Mouse (Mus musculus): ENCODE data around the gene Plpp1. TPM values are rescaled to one million over a fixed set of nuclear protein-coding genes. Genes with fewer than 3 reads are reported as not detected.

Plpp1 gene
- total RNA-seq, 2 experiments from 2014 or later: 28.5 to 30.7 TPM

DNA sequence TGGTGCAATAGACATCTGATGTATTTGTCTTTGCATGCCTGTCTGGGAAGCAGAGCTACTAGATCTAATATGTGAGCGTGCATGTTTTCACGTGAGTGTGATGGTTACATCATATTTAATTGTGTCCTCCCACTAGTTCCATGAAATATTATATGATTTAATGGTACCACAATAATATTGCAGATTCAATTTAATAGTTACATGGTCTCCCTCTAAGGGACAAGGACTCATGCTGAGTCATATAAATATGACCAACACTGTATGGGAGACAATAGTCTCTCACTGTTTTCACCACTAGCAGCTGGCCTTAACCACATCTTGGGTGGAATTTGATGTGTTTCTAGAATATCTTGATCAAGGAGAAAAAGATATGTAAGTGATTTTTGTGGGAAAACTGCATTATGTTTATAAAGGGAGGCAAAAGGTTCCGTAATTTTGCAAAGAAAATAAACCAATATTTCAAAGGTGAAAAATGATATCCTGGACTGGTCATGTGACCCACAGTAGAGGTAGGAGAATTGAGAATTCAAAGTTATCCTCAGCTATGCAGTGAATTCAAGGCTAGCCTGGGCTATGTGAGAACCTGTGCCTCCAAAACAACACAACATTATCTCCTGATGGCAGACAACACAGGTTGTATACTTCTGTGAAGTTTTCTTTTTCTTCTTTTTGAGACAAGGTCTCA, 26.5 kb upstream of the Plpp1 start:
- no peak for DNase-seq

DNA sequence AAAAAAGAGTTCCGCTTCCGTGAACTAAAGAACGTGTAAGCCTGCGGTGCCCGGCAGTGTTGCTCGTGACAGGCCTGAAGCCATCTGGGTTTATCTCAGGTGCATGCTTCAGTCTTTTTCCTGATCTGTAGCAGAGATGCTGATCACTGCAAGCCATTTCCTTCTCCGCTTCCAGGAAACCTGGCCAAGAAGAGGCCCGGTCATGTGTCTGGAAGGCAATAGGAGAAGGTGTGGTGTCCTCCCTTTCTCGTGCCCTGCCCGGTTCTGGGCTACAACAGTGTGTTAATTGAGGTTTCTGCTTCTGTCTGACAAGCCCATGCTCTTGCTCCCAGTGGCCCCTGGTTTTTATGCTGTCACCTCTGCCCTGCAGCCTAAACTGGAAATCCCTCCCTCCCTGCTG, 24.7 kb upstream of the Plpp1 start:
- no peak for DNase-seq

DNA sequence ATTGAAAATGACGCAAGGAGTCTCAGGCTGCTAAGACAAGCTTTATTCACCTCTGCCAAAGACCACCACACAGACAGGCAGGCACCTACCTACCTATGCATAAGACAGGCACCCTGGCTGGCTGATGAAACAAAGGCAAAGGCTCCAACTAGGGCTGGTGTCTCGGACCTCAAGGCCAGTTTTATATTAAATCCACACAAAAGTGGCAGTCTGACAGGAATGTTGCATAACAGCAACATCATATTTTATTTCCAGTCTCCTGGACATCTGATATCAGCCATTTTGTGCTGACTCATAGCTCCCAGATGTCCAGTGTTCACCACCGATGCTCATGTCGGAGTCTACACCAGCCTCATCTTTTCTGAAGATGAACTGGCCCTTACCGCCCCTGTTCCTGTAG, 22.2 kb upstream of the Plpp1 start:
- no peak for DNase-seq

DNA sequence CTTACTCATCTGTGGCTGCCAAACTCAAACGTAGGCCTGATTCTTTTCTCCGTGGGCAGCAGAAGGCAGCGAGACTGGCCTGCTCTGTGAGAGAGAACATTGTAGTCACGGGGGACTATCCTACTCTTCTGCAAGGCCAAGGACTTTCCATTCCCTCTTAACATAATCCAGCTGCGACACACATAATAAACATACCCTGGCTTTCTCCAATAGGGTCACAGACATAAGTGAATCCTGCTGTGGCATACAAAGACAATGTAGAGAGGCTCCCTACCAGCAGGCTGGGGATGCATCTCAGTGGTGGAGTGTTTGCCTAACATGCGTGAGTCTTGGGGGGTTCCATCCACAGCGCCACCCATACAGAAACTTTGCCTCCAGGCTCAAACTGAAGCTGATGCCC, 15.3 kb upstream of the Plpp1 start:
- no peak for DNase-seq

DNA sequence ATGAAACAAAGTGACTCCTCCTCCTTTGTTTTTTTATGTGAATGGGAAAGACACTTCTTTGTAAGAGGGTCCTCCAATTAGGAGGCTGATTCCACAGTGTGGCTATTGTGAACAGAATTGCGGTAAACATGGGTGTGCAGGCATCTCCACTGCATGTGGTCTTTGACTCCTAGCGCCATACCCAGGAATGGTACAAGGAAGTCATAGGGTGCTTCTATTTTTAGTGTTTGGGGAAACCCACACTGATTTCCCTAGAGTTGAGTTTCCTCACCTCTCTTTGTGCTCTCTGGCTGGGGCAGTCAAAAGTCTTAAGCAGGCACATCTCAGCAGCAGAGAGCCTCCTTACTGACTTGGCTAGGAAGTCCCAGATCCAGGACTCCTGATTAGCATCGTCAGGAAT, 14.4 kb upstream of the Plpp1 start:
- no peak for DNase-seq

DNA sequence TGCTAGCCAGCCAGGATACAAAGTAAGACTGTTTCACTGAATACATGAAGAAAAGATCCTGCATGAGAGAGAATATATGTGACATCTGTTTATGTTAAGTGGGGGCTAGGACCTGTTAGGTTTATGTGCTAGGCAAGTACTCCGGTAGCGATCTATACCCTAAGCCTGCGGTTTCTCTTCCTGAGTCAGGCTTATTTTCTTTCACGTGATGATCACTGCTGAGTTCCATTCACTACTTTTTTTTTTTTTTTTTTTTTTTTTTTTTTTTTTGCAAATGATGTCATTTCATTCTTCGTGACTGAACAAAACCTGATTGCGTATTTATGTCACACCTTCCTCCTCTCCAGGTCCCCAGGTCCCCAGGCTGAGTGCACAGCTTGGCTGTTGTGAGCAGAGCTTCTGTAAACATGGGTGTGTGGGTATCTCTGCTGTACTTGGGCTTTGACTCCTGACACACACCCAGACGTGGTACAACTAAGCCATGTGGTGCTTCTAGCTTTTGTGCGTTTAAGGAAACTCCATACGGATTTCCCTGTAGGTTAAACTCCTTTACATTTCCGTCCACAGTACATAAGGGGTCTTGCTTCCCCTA, 13.6 kb upstream of the Plpp1 start:
- DNase-seq: no peak

DNA sequence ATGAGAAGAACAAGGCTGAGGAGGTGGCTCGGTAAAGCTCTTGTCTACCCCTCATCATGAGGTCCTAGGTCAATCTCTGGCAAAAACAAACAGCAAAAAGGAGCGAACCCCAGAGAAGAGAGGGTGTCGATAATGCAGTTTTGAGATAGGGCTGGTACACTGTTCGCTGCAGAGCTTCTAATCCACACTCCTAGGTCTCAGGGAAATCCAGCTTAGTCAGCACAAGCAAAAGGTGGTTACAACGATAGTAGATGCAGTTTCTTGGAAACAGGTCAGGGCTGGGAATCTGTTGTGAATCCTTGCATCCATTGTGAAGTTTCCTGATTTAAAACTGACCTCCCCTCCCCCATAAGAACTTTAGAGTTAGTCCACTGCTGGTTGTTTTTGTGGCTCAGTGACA, 9.8 kb upstream of the Plpp1 start:
- DNase-seq: no peak

DNA sequence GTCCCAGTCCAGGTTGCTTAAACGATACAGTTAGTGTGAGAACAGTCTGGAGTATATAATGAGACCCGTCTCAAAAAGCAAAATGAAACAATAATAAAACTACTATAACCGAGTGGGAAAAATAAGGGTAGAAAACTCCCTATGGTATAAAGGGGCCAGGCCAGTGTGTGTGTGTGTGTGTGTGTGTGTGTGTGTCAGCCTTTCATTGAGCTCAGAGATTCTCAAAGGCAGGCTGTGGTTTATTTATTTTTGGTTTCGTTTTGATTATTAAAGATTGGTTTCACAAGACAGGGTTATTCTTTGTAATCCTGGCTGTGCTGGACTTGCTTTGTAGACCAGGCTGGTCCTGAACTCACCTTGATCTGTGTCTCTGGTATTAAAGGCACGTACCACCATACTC, 8.7 kb upstream of the Plpp1 start:
- no peak for DNase-seq

DNA sequence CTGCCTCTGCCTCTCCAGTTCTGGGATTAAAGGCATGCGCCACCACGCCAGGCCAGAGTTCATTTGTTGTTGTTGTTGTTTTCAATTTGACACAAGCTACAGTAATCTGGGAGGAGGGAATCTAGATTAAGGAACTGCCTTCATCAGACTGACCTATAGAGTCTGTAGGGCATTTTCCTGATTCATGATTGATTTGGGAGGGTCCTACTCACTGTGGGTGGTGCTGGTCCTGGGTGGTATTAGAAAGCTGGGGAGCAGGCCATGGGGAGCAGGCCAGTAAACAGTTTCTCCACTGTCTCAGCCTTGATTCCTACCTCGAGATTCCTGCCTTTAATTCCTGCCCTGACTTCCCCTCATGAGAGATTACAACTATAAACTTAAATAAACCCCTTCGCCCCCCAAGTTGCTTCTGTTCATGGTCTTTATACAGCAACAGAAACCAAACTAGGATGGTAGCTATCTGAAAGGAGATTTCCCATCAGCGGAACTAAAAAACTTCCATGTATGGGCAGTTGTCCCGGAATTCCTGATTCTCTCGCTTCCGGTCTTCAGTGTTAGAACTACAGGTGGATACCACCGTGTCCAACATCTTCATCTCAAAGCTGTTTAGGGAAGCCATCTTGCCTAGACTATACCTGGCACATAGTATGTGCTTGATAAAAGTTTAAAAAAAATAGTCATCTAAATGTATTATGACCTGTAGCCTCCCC, 2.2 kb upstream of the Plpp1 start:
- no peak for DNase-seq

DNA sequence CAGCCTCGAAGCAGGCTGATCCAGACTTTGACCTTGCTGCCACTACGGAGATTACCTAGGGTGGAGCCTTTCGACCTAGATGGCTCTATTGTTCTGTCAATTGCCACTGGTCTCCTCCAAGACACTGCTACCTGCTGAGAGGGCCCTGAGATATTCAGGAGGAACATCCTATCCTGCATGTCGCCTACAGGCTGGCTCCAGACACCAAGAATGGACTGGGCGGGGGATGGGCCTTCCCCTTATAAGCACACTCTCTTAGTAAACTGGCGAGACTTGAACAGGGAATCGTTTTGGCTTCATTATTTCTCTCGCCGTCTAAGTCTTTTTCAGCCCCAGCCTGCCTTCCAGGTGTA, 1.7 kb upstream of the Plpp1 start:
- no peak for DNase-seq

DNA sequence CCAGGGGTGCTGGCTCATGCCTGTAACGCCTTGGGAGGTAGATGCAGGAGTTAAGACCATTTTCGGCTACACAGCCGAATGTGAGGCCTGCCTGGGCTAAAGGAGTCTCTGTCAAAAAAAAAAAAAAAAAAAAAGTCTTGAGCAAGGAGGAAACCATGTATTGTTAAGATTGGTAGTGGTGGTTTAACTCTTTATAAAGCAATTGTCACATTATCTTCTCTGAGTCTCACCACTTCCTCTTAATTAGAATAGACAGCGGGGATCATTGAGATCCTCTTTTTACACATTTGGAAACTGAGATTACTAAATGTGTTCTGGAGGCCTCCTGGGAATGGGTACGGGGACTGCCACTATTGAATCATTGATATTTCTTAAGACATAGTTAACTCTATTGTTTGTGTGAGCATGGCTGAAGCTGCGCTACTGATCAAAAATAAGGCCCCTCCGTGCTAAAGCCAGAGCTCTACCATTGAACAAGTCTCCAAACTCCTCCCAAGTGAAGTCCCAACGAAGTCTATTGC, 811 bp upstream of the Plpp1 start:
- DNase-seq: no peak

DNA sequence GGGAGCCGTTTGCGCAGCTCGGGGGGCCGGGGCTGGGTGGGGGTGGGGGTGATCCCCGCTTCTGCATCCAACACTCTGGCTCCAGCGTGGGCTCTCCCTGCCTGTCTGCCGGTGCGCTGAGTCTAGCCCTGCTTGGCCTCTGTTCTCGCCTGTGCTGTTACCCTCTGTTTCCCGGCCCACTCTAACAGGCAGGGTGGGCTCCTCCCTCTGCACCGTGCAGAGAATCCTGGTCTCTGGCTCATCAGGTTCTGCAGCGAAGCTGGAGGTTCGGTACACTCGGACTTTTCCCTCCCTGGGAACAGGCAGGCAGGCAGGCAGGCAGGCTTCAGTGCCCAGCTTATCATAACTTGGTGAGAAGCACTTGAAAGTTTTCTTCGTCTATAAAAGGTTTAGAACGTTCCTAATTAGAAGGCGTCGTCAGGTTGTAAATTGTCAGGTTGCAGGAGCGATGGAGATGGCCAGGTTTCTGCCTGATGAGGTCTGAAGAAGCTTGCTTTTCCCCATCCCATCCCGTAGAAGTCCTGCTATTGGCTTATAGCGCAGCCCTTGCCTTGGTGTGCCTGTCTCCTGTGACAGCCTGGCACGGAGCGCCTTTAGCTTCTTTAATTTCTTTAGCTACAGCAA, 901 bp downstream of the Plpp1 start:
- peak; percentile 29 to 47 for DNase-seq

DNA sequence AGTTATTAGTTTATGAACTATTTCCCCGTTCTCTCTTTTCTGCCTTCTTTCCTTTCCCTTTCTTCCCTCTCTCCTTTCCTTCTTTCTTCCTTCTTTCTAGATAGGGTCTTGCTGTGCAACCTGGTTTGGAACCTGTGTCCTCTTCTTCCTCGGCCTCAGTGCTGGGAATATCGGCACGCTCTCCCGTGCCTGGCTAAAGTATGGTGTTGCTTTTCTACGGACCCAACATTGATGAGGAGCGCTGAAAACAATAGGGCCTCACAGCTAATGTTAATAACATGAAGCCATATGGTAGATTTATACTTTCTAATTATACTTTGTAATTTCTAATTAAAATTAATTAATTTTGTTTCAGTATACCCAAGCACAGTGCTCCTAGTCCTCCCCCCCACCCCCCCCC, 2.5 kb downstream of the Plpp1 start:
- no peak for DNase-seq

DNA sequence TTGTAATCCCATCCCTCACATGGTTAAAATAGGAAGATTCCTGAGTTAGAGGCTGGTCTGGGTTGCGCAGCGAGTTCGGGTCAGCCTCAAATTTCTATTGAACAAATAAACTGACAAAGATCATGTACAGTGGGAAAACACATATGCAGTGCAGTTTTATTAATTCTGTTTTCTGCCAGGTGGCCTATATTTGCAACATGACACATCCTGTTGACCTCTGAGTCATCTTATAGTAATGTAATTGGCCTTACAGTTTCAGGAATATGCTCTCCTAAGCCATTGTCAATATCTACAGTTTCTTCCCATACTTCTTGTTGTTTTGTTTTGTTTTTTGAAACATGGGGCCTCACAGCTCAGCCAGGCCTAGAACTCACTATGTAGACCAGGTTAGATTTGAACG, 3.1 kb downstream of the Plpp1 start:
- no peak for DNase-seq

DNA sequence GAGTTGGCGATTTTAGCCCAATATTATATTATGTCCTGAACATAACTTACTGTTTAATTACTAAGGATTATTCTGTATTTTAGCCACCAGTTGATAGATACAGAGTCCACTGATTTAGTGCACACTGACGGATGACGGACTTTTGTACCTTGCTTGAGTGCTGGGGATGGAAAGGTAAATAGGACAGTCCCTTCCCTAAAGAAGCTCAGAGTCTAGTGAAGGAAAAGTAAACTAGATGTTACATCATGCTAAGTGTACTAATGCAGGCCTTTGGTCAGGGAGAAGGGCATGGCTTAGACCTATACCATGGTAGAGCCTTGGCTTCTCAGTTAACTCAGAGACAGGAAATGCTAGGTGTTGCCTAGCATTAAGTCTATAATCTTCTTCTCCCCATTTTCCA, 4.9 kb downstream of the Plpp1 start:
- DNase-seq: no peak

DNA sequence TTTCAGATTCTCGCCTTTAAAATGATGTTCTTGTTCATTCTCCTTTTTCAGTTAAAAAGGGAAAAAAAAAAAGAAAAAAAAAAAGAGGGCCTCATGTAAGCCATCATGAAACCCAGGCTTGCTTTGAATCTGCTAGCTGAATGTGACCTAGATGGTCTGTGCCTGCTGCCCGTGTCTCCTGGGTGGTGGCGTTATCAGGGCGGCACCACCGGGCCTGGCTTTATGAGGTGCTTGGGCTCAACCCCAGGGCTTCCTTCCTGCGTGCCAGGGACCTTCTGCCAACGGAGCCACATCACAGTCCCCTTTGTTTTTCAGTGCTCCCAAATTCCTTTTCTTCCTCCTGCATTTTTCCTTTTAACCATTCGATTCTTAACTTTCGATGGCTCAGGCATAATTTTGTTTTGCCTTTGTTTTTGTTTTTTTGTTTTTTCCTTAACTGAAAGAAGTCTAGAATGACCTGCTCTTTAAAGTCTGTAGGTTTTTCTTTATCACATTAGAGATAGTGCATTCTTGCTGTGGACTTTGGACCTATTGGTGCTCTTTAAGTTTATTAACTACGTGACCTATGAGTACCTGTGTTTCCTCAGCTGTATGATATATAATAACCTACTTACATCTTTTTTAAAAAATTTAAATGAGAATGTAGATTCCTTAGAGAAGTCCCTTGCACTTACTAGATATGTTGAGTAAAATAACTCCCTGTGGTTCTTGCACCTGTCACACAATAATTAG, 7.5 kb downstream of the Plpp1 start:
- no peak for DNase-seq

DNA sequence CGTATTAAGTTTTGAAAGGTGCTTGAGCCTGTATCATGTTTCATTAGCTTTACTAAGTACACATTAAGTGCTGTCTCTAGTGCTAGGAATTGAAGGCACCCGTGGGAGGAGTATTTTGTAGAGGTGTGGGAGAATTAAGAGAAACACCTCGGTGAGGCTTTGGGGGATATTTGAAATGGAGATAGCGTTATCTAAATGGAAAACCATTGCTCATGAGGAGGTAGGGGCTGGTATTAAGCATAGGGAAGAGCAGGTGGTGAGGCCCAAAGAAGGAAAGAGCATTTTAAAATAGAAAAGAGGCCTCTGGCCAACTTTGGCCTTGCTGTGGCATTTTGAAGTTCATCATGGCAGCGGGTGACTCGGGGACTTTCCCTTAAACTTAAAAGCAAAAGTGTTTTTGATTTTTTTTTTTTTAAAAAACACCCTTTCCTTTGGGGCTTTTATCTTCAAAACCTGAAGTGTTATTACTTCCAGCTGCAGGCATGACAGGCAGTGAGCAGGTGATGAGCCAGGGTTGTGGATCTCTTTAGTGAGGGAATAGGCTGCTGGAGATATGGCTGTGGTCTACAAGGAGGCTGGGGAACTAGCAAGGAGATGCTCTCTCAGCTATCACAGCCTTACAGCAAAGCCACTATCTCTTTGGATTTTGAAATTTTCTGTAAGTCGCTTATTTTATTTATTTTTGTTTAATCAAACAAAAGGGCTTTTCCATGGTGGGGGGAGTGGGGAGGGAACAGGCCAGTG, 9.1 kb downstream of the Plpp1 start:
- no peak for DNase-seq

DNA sequence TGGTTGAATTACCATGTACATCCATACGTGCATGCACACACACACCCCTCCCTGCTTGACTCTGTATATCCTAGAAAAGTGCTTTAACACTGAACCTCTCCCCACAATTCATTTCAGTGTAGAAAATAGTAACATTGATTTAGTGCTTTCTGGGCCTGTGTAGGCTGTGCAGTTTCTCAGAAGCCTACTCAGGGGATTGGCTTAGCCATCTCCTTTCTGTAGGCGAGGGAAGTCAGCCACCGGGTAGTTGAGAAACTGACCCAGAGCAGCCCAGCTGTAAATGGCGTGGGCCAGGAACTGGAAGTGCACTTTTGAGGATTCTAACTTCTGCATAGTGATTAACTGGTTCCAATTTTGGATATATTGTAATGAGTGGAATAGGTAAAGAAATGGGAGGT, 9.7 kb downstream of the Plpp1 start:
- DNase-seq: no peak

DNA sequence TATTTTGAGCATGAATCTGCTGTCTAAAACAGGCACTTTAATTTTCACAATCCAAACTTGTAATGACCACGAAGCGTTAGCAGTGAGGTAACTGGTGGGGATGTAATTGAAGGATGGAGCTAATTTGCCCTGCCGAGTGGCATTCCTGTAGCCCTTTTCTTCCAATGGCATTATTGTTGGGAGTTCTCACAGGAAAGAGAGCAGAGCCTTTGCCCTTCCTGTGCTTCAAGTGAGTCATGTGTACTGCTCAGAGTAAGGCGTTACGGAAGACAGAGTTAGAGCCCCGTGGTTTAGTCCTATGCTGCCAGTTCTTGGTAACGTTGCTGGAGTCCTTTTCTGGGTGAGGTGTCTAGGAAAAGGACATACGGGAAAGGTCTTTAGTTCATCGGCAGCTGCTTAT, 10.2 kb downstream of the Plpp1 start:
- no peak for DNase-seq

DNA sequence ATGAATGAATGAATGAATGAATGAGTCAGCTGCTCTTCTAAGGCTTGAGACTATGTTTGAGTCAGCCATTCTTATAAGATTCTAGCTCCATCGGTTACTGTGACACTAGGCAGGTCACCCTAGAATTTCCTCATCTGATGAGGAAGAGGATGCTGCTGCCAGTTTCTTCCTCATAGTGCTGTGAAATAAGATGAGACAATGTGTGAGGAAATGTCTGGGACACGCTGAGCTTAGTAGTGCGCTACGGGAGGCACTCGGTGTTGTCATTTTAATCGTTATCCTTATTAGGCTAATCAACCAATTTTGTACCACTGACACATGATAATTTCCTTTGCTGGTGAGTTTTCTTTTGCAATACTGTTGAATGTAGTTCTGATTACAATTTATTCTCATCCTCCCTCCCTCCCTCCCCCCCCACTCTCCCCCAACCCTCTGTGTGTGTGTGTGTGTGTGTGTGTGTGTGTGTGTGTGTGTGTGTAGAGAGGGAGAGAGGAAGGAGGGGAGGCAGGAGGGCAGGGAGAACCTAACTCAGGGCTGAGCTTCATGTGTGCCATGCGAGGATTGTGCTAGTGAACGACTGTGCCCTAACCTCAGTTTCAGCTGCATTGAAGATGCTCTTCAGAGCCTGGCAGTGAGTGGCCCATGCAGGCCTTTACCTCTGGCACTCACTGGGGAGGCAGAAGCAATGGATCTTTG, 11.3 kb downstream of the Plpp1 start:
- DNase-seq: no peak

DNA sequence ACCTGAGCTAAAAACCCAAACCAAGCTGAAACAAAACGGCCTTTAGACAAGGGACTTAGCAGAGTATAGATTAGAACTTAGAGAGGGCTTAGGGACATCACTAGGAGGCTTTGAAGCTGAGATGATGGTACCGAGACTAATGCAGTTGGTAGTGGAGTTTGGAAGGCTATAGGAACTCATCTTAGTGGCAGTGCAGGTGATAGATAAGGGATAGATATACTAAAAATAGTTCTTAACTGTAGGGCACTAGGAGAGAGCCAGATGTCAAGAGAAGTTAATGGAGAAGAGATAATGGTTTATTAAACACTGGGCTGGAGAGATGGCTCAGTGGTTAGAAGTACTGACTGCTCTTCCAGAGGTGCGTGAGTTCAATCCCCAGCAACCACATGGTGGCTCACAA, 15.4 kb downstream of the Plpp1 start:
- DNase-seq: no peak

DNA sequence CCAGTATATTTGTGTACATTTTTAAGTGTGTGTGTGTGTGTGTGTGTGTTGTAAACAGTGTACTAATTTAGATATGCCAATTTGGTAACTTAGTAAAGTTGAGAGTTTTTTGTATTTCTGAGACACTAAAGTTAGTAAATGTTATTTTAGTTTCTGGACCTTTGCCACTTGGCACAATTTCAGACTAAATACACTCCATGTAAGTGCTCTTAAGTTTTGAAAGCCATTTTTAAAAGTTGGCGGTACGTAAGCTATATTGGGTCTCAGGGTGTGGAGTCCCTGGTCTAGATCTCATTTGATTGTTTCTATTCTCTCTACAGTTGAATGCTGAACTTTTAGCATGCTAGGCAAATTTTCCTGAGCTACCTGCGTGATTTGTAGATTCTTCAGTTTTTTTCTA, 17.5 kb downstream of the Plpp1 start:
- no peak for DNase-seq
